Mouse (Mus musculus): ENCODE data around the gene Phxr2.

GRCm38 (mm10) chr10:99083431-99084003, 42.6 kb downstream of the Phxr2 start:
- TF ChIP-seq CTCF (conservative IDR thresholded peaks at IDR 0.05; ENCODE audit: insufficient read depth, insufficient read length, low read depth, low read length) (peak; percentile 35; the same call in 1 of the 2 replicates), POLR2A (IDR thresholded peaks at IDR 0.05; ENCODE audit: low read depth, low read length) (no peak)

All from kidney, adult 2 months (tissue).